Mouse (Mus musculus) cortical plate, adult 2 months (tissue): Measurements from ENCODE around the gene Gm10842. TPM values are rescaled to one million over a fixed set of nuclear protein-coding genes. Genes with fewer than 3 reads are reported as not detected.

Source experiments
- H3K27ac ChIP-seq: fragments of 200-500 bp; 2 replicates; pipeline ENCODE4 v1.5.1; 2012; ENCODE audit warnings: low read length, control low read depth, inconsistent platforms; ENCODE audit not compliant: insufficient read depth
- H3K4me1 ChIP-seq: fragments of 200-500 bp; 2 replicates; pipeline ENCODE4 v1.6.1; 2011; ENCODE audit warnings: low read length; ENCODE audit not compliant: control insufficient read depth, insufficient read depth
- H3K4me3 ChIP-seq: fragments of 200-500 bp; 2 replicates; pipeline ENCODE4 v1.5.1; 2011; ENCODE audit warnings: mild to moderate bottlenecking, low read length, control low read depth; ENCODE audit not compliant: insufficient read depth
- CTCF ChIP-seq: fragments of 200-500 bp; IDR thresholded peaks from 2 replicates; pipeline ENCODE4 v1.5.1; 2011; ENCODE audit warnings: mild to moderate bottlenecking, control low read depth, low read length; ENCODE audit not compliant: insufficient read depth; ENCODE audit errors: extremely low read depth
- POLR2A ChIP-seq: fragments of 200-500 bp; IDR thresholded peaks from 2 replicates; pipeline ENCODE4 v1.6.1; 2011; ENCODE audit warnings: mild to moderate bottlenecking, low read length, control low read depth; ENCODE audit not compliant: insufficient read depth; ENCODE audit errors: extremely low read depth
- polyA plus RNA-seq: library from polyadenylated mRNA; depleted of rRNA; stranded (reverse); fragments of >200 nt; gene quantifications from 2 replicates; pipeline ENCODE4 v1.2.3, GENCODE M21; 2012

Gene Gm10842
- polyA plus RNA-seq, 1 experiment: not detected

DNA sequence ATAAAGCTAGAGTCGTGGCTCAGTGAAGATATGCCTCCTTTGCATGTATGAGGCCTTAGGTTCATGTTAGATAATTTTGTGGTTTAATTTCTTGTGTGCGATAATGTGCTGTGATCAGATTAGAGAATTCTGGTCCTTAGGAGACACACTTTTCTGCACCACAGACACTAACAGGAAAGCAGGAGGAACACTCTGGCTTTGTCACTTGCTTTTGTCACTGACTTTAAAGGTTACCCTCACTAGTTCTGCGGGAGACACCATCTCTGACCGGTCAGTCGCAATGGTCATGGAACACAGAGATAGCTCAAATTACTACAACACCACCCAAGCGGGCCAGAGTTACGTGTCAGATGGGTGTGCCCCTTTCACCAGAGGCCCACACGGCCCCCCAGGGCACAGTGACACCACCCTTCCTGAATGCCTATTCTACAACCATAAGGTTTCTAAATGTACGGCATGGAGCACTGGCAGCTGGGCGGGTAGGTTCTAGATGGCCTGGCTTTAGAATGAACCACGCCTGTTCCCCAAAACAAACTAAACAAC, 5.7 kb downstream of the Gm10842 start:
- H3K27ac ChIP-seq: no peak overlapping the region
- TF ChIP-seq CTCF: no peak
- H3K4me1 ChIP-seq: no peaks in the 10 kb centered on the region
- H3K4me3 ChIP-seq: no peak overlapping the region

GRCm38 (mm10) chr11:105153068-105153833, 6.6 kb downstream of the Gm10842 start:
- no peaks in the 10 kb centered on the region for H3K4me1 ChIP-seq
- TF ChIP-seq POLR2A: no peak
- TF ChIP-seq CTCF: no peak
- no peak overlapping the region for H3K27ac ChIP-seq
- H3K4me3 ChIP-seq: no peak overlapping the region

DNA sequence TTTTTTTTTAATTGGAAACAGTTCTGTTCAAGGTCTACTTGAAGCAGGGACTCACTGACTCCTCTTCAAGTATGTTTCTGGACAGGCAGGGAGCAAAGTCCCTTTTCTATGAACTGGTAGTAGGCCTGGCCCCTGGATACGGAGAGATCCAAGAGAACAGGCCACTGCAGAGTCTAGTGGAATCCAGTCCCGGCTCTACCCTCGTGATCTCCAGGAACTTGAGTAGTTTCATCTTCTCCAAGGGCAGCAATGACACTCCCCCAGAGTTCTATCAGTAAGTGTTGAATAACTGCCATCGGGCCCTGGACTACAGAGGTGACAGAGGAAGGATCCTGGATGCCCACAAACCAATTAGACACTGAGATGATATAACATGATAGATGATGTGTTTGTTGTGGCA, 9.2 kb downstream of the Gm10842 start:
- TF ChIP-seq CTCF (no peak), POLR2A (no peak)
- Histone ChIP-seq H3K4me1 (no peaks in the 10 kb centered on the region), H3K4me3 (no peak overlapping the region), H3K27ac (no peak overlapping the region)

DNA sequence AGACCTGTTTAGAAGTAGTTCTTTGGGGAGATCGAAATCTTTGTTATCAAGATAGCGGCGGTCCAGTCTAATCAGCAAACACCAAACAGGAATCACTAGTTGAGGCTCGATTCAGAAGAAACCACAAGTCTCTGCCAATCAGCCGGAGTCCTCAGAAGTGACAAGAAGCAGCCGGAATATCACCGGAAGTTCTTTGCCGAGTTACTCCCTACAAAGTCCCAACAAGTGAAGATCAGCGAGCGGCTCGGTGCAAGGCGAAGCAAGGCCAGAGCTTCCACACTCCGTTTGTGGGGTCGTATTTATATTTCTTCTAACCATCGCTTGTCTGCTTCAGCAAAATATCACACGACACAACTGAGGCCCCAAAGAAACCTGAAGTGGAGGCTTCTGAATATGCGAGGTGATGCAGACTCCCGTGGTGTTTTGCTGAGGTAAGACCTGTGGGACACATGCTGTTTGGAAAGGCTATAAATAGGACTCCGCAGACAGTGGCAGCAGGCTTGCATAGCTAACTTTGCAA, 10.1 kb downstream of the Gm10842 start:
- Histone ChIP-seq H3K4me3 (no peak overlapping the region), H3K4me1 (no peaks in the 10 kb centered on the region), H3K27ac (no peak overlapping the region)
- no peak for TF ChIP-seq CTCF
- TF ChIP-seq POLR2A: no peak

- Histone ChIP-seq H3K4me3 (no peak overlapping the region), H3K27ac (no peak overlapping the region), H3K4me1 (no peaks in the 10 kb centered on the region)
- TF ChIP-seq CTCF: no peak
- no peak for TF ChIP-seq POLR2A
Measured at GRCm38 (mm10) chr11:105158047-105158446, 11.4 kb downstream of the Gm10842 start.

- TF ChIP-seq POLR2A (no peak), CTCF (no peak)
- Histone ChIP-seq H3K27ac (no peak overlapping the region), H3K4me1 (no peaks in the 10 kb centered on the region), H3K4me3 (no peak overlapping the region)
Measured at GRCm38 (mm10) chr11:105159673-105160360, 13.1 kb downstream of the Gm10842 start.

- no peak overlapping the region for H3K27ac ChIP-seq
- TF ChIP-seq POLR2A (no peak), CTCF (no peak)
- no peak overlapping the region for H3K4me3 ChIP-seq
- no peaks in the 10 kb centered on the region for H3K4me1 ChIP-seq
Measured at GRCm38 (mm10) chr11:105161411-105161810, 14.7 kb downstream of the Gm10842 start.

DNA sequence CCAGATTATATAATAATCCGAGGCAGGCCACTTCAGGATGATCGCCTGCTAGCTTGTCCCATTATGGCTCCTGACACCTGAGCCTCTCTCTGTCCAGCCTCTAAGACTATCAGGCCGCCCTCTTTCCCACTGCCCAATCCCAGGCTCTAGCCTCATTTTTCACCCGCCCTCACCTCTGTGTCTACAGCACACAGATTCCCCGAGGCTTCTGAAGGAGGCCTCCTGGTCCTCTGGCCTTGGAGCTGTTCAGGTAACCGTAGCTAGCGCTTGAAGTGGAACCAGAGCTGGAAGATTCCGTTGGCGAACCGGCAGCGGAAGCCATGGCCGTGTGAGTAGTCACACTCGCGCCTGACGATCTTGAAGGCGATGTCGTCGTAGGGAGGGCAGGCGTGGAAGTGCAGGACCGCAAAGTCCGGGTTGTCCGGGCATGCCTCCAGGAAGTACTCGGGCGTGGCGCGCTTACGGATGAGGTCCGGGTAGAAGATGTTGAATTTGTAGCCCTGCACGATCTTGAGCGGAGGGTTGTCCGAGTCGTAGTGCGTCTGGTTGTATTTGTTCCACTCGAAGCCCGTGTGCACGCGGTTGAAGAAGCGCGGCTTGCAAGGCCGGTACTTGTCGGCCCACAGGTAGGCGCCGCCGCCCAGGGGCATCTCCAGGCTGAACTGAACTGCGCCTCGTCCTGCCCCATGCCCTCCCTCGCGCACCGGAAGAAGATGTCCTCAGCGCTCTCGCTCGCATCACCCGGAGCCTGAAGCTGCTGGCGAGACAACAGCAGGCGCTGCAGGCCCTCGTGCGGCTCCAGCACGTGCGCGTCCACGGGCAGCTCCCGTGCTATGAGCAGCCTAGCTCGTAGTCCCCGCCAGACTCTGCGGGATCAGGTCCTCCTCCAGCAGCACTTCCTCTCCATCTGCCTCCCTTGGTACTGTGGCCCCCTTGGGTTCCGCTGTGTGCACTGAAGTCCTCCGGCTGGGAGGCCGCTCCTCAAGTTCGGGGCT, 18.1 kb downstream of the Gm10842 start:
- no peak for TF ChIP-seq POLR2A
- no peak for TF ChIP-seq CTCF
- H3K4me1 ChIP-seq: no peaks in the 10 kb centered on the region
- H3K27ac ChIP-seq: no peak overlapping the region
- H3K4me3 ChIP-seq: no peak overlapping the region

- Histone ChIP-seq H3K4me3 (no peak overlapping the region), H3K4me1 (no peaks in the 10 kb centered on the region), H3K27ac (no peak overlapping the region)
- TF ChIP-seq CTCF (no peak), POLR2A (no peak)
Measured at GRCm38 (mm10) chr11:105166780-105167179, 20.1 kb downstream of the Gm10842 start.
